Mouse (Mus musculus): ENCODE measurements at regions not wholly inside any gene's neighbourhood (a gene's known extent, or its start where the extent isn't known, plus 50 kb on each side); places are given as distances from the start of the nearest gene placed in this dataset.
A peak's percentile ranks its signal among the peaks of the same experiment; 100 is the strongest.

DNA sequence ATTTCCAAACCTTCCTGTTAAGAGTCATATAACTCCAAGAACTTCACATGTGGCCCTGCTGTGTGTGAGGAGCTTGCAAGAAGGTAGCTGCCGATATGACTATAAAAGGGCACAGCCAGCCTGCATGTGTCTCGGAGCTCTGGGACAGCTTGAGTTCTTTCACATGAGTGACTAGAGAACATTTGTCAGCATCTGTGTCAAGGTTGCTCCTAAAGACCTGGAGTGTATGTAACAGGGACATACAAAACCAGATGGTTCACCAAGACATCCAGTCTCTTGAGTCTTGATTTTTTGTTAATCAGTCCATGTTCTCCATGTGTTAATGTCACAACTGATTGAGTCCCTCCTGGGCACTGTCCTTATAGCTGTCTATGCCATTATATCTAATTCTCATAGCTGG is 126.2 kb upstream of the Pcsk2 start:
- Histone ChIP-seq H3K4me1 (ENCODE audit: control insufficient read depth, insufficient read depth, low read length) (no peaks in the 10 kb centered on the region), H3K27ac (ENCODE audit: low read depth, low read length) (no peak overlapping the region), H3K9me3 (ENCODE audit: control insufficient read depth, low read length) (no peaks in the 10 kb centered on the region), H3K27me3 (ENCODE audit: control insufficient read depth, insufficient read depth, low read length) (no peaks in the 10 kb centered on the region), H3K4me3 (ENCODE audit: low read depth, low read length) (no peak overlapping the region), H3K36me3 (ENCODE audit: control insufficient read depth, insufficient read depth, low read length) (no peaks in the 10 kb centered on the region), H3K9ac (replicated peaks; ENCODE audit: low read depth, low read length) (no peak overlapping the region), H3K4me2 (ENCODE audit: low read depth, low read length) (no peak overlapping the region)
- no peak for ATAC-seq (ENCODE audit: low read depth)
- WGBS: 81% methylated on average over 2 of the region's 2 CpGs

DNA sequence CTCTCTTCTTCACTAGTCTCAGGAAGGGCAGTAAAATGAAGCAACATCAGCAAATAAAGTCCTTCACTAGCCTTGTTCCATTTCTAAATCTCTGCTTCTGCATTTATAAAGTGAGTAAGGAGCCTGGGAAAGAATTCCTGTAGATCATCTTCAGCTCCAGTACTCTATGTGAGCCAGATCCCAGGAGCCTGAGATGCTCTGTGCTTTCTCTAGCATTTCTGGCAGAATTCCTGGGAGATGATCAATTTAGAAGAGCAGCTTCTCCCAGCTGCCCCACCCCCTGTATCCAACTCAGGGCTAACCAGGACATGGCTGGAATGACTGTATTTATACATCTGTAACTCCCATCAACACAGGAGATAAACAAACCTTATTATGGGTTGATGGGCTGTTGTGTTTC is 95.3 kb upstream of the Pcsk2 start:
- H3K9ac ChIP-seq (replicated peaks; ENCODE audit: low read depth, low read length): no peak overlapping the region
- H3K36me3 ChIP-seq (ENCODE audit: control insufficient read depth, insufficient read depth, low read length): no peaks in the 10 kb centered on the region
- no peaks in the 10 kb centered on the region for H3K4me1 ChIP-seq (ENCODE audit: control insufficient read depth, insufficient read depth, low read length)
- no peak for ATAC-seq (ENCODE audit: low read depth)
- no peaks in the 10 kb centered on the region for H3K9me3 ChIP-seq (ENCODE audit: control insufficient read depth, low read length)
- H3K4me2 ChIP-seq (ENCODE audit: low read depth, low read length): no peak overlapping the region
- no peak overlapping the region for H3K4me3 ChIP-seq (ENCODE audit: low read depth, low read length)
- H3K27me3 ChIP-seq (ENCODE audit: control insufficient read depth, insufficient read depth, low read length): no peaks in the 10 kb centered on the region
- no peak overlapping the region for H3K27ac ChIP-seq (ENCODE audit: low read depth, low read length)

DNA sequence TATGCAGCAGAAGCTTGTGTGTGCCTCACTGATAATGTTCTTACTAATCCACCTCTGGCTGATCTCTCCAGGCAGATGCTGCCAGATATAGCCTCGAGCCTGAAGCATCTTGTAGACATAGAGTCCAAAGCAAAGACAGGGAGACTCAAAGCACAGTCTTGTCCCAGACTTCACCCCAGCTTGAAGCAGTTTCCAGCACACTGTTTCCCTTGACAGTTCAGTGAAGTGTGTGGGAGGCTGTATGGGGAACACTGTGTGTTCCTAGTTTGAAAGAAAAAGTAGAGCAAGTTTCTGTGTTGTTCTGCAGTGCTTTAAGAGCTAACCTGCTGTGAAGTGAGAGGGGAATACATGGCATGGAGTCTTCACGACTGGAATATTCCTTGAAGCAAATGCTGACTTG is 94.7 kb upstream of the Pcsk2 start:
- Histone ChIP-seq H3K4me2 (ENCODE audit: low read depth, low read length) (no peak overlapping the region), H3K9ac (replicated peaks; ENCODE audit: low read depth, low read length) (no peak overlapping the region), H3K4me1 (ENCODE audit: control insufficient read depth, insufficient read depth, low read length) (no peaks in the 10 kb centered on the region), H3K4me3 (ENCODE audit: low read depth, low read length) (no peak overlapping the region), H3K36me3 (ENCODE audit: control insufficient read depth, insufficient read depth, low read length) (no peaks in the 10 kb centered on the region), H3K9me3 (ENCODE audit: control insufficient read depth, low read length) (no peaks in the 10 kb centered on the region), H3K27ac (ENCODE audit: low read depth, low read length) (no peak overlapping the region), H3K27me3 (ENCODE audit: control insufficient read depth, insufficient read depth, low read length) (no peaks in the 10 kb centered on the region)
- 66% methylated on average over 2 of the region's 2 CpGs for WGBS
- no peak for ATAC-seq (ENCODE audit: low read depth)

- no peak overlapping the region for H3K4me3 ChIP-seq (ENCODE audit: low read depth, low read length)
- H3K27ac ChIP-seq (ENCODE audit: low read depth, low read length): no peak overlapping the region
- H3K9ac ChIP-seq (replicated peaks; ENCODE audit: low read depth, low read length): no peak overlapping the region
- no peaks in the 10 kb centered on the region for H3K9me3 ChIP-seq (ENCODE audit: control insufficient read depth, low read length)
- no peak for ATAC-seq (ENCODE audit: low read depth)
- no peaks in the 10 kb centered on the region for H3K36me3 ChIP-seq (ENCODE audit: control insufficient read depth, insufficient read depth, low read length)
- no peaks in the 10 kb centered on the region for H3K27me3 ChIP-seq (ENCODE audit: control insufficient read depth, insufficient read depth, low read length)
- H3K4me2 ChIP-seq (ENCODE audit: low read depth, low read length): no peak overlapping the region
- H3K4me1 ChIP-seq (ENCODE audit: control insufficient read depth, insufficient read depth, low read length): no peaks in the 10 kb centered on the region
Measured at GRCm38 (mm10) chr2:143451661-143452060, 94.3 kb upstream of the Pcsk2 start.

- H3K27me3 ChIP-seq (ENCODE audit: control insufficient read depth, insufficient read depth, low read length): no peaks in the 10 kb centered on the region
- 63% methylated on average over 5 of the region's 5 CpGs for WGBS
- H3K27ac ChIP-seq (ENCODE audit: low read depth, low read length): no peak overlapping the region
- H3K4me3 ChIP-seq (ENCODE audit: low read depth, low read length): no peak overlapping the region
- no peak for ATAC-seq (ENCODE audit: low read depth)
- H3K9me3 ChIP-seq (ENCODE audit: control insufficient read depth, low read length): no peaks in the 10 kb centered on the region
- no peak overlapping the region for H3K4me2 ChIP-seq (ENCODE audit: low read depth, low read length)
- H3K9ac ChIP-seq (replicated peaks; ENCODE audit: low read depth, low read length): no peak overlapping the region
- H3K4me1 ChIP-seq (ENCODE audit: control insufficient read depth, insufficient read depth, low read length): no peaks in the 10 kb centered on the region
- H3K36me3 ChIP-seq (ENCODE audit: control insufficient read depth, insufficient read depth, low read length): no peaks in the 10 kb centered on the region
Measured at GRCm38 (mm10) chr2:143467936-143468335, 78.0 kb upstream of the Pcsk2 start.

GRCm38 (mm10) chr2:143471394-143471793 is 74.6 kb upstream of the Pcsk2 start:
- ATAC-seq (ENCODE audit: low read depth): no peak

DNA sequence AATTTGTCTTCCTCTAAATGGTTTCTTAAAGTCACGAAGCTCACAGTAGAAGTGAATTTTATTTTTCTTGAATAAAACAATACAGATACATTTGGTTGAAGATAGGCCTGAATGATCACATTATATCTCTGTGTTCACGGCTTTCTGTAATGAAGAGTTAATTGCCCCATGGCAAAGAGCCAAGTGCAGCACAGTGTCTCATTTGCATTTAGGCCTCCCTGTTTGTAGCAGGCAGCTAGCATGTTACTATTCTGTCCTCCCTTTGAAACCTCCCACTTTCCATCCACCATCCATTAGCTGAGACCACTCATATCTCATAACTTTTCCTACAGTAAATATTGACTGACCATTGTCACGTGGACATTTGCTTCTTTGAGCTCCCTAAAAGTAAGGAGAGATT is 55.1 kb upstream of the Pcsk2 start:
- Histone ChIP-seq H3K4me1 (ENCODE audit: control insufficient read depth, insufficient read depth, low read length) (no peaks in the 10 kb centered on the region), H3K4me3 (ENCODE audit: low read depth, low read length) (no peak overlapping the region), H3K9me3 (ENCODE audit: control insufficient read depth, low read length) (no peaks in the 10 kb centered on the region), H3K36me3 (ENCODE audit: control insufficient read depth, insufficient read depth, low read length) (no peaks in the 10 kb centered on the region), H3K4me2 (ENCODE audit: low read depth, low read length) (no peak overlapping the region), H3K27me3 (ENCODE audit: control insufficient read depth, insufficient read depth, low read length) (no peaks in the 10 kb centered on the region), H3K9ac (replicated peaks; ENCODE audit: low read depth, low read length) (no peak overlapping the region), H3K27ac (ENCODE audit: low read depth, low read length) (no peak overlapping the region)
- peak; percentile 65; the same call in 1 of the 2 replicates for ATAC-seq (ENCODE audit: low read depth)
- WGBS: 38% methylated on average over 3 of the region's 3 CpGs

More at GRCm38 (mm10) chr2:143471394-143471793, 74.6 kb upstream of the Pcsk2 start:
- Histone ChIP-seq H3K4me1 (ENCODE audit: control insufficient read depth, insufficient read depth, low read length) (no peaks in the 10 kb centered on the region), H3K4me2 (ENCODE audit: low read depth, low read length) (no peak overlapping the region), H3K36me3 (ENCODE audit: control insufficient read depth, insufficient read depth, low read length) (no peaks in the 10 kb centered on the region), H3K27ac (ENCODE audit: low read depth, low read length) (no peak overlapping the region), H3K9me3 (ENCODE audit: control insufficient read depth, low read length) (no peaks in the 10 kb centered on the region), H3K27me3 (ENCODE audit: control insufficient read depth, insufficient read depth, low read length) (no peaks in the 10 kb centered on the region), H3K4me3 (ENCODE audit: low read depth, low read length) (no peak overlapping the region), H3K9ac (replicated peaks; ENCODE audit: low read depth, low read length) (no peak overlapping the region)
- 92% methylated on average over 3 of the region's 3 CpGs for WGBS

All from neural tube, embryonic 14.5 days (tissue).